Mouse (Mus musculus) thymus, adult 18-20 months (tissue): ENCODE measurements around the gene Nrxn3.

Experiments used
- DNase-seq, 2 experiments: peaks; one replicate each; pipeline ENCODE4 v3.0.0; 2022; ENCODE audit warnings: mixed read lengths in 2 of 2

The Nrxn3 gene

GRCm38 (mm10) chr12:89554171-89554570, 831.5 kb downstream of the Nrxn3 start:
- no peak for DNase-seq

- DNase-seq = no peak
Measured at GRCm38 (mm10) chr12:89554740-89555430, 832.2 kb downstream of the Nrxn3 start.

- DNase-seq = no peak
Measured at GRCm38 (mm10) chr12:89558921-89559320, 836.2 kb downstream of the Nrxn3 start.

GRCm38 (mm10) chr12:89561989-89562565, 839.4 kb downstream of the Nrxn3 start:
- DNase-seq = no peak

- no peak for DNase-seq
Measured at GRCm38 (mm10) chr12:89568723-89569377, 846.2 kb downstream of the Nrxn3 start.

- DNase-seq = no peak
Measured at GRCm38 (mm10) chr12:89592459-89592858, 869.8 kb downstream of the Nrxn3 start.

- DNase-seq = no peak
Measured at GRCm38 (mm10) chr12:89613670-89614069, 891.0 kb downstream of the Nrxn3 start.

GRCm38 (mm10) chr12:89625746-89626145, 903.1 kb downstream of the Nrxn3 start:
- no peak for DNase-seq

- DNase-seq = no peak
Measured at GRCm38 (mm10) chr12:89640046-89640445, 917.4 kb downstream of the Nrxn3 start.

GRCm38 (mm10) chr12:89641460-89641859, 918.8 kb downstream of the Nrxn3 start:
- no peak for DNase-seq

GRCm38 (mm10) chr12:89653211-89653610, 930.5 kb downstream of the Nrxn3 start:
- no peak for DNase-seq

GRCm38 (mm10) chr12:89661219-89661618, 938.5 kb downstream of the Nrxn3 start:
- DNase-seq = no peak

GRCm38 (mm10) chr12:89668856-89669255, 946.2 kb downstream of the Nrxn3 start:
- DNase-seq = no peak

- DNase-seq = no peak
Measured at GRCm38 (mm10) chr12:89672819-89673218, 950.1 kb downstream of the Nrxn3 start.

GRCm38 (mm10) chr12:89685633-89686032, 963.0 kb downstream of the Nrxn3 start:
- no peak for DNase-seq

- DNase-seq = no peak
Measured at GRCm38 (mm10) chr12:89689086-89689485, 966.4 kb downstream of the Nrxn3 start.

GRCm38 (mm10) chr12:89699469-89699868, 976.8 kb downstream of the Nrxn3 start:
- DNase-seq = no peak

- no peak for DNase-seq
Measured at GRCm38 (mm10) chr12:89700937-89701458, 978.3 kb downstream of the Nrxn3 start.

- no peak for DNase-seq
Measured at GRCm38 (mm10) chr12:89702931-89703330, 980.3 kb downstream of the Nrxn3 start.

GRCm38 (mm10) chr12:89707913-89708312, 985.2 kb downstream of the Nrxn3 start:
- no peak for DNase-seq

- DNase-seq = no peak
Measured at GRCm38 (mm10) chr12:89710459-89710858, 987.8 kb downstream of the Nrxn3 start.

GRCm38 (mm10) chr12:89711791-89712190, 989.1 kb downstream of the Nrxn3 start:
- DNase-seq = no peak

- DNase-seq = peak; percentile 27 to 62
Measured at GRCm38 (mm10) chr12:89719194-89720080, 996.8 kb downstream of the Nrxn3 start.
